Mouse (Mus musculus) embryo, embryonic 11.5 days (tissue): ENCODE data around the gene Gjc1.

Experiments used
- DNase-seq: peaks from one replicate; pipeline ENCODE4 v3.0.0-alpha.2; 2012; ENCODE audit warnings: low read depth, low spot score

Gjc1 gene

GRCm38 (mm10) chr11:102814881-102815280, 4.6 kb downstream of the Gjc1 start:
- DNase-seq: no peak

GRCm38 (mm10) chr11:102810721-102811485, 8.6 kb downstream of the Gjc1 start:
- no peak for DNase-seq

- no peak for DNase-seq
Measured at GRCm38 (mm10) chr11:102808246-102808645, 11.3 kb downstream of the Gjc1 start.

GRCm38 (mm10) chr11:102803453-102803852, 16.0 kb downstream of the Gjc1 start:
- no peak for DNase-seq

- DNase-seq: no peak
Measured at GRCm38 (mm10) chr11:102794157-102794556, 25.3 kb downstream of the Gjc1 start.

GRCm38 (mm10) chr11:102791682-102792445, 27.6 kb downstream of the Gjc1 start:
- DNase-seq: no peak

GRCm38 (mm10) chr11:102787688-102788177, 31.8 kb downstream of the Gjc1 start:
- no peak for DNase-seq

GRCm38 (mm10) chr11:102783443-102783842, 36.1 kb downstream of the Gjc1 start:
- DNase-seq: no peak

GRCm38 (mm10) chr11:102781523-102781922, 38.0 kb downstream of the Gjc1 start:
- no peak for DNase-seq

GRCm38 (mm10) chr11:102780986-102781351, 38.5 kb downstream of the Gjc1 start:
- DNase-seq: no peak

- no peak for DNase-seq
Measured at GRCm38 (mm10) chr11:102780271-102780985, 39.1 kb downstream of the Gjc1 start.

- no peak for DNase-seq
Measured at GRCm38 (mm10) chr11:102779824-102780223, 39.7 kb downstream of the Gjc1 start.

GRCm38 (mm10) chr11:102779081-102779638, 40.3 kb downstream of the Gjc1 start:
- DNase-seq: no peak

- DNase-seq: no peak
Measured at GRCm38 (mm10) chr11:102778597-102778996, 40.9 kb downstream of the Gjc1 start.

GRCm38 (mm10) chr11:102778165-102778564, 41.3 kb downstream of the Gjc1 start:
- no peak for DNase-seq

- peak; percentile 50 for DNase-seq
Measured at GRCm38 (mm10) chr11:102777598-102777997, 41.9 kb downstream of the Gjc1 start.

- peak; percentile 86 for DNase-seq
Measured at GRCm38 (mm10) chr11:102774621-102775141, 44.8 kb downstream of the Gjc1 start.

GRCm38 (mm10) chr11:102773713-102774611, 45.5 kb downstream of the Gjc1 start:
- peak; percentile 91 for DNase-seq

GRCm38 (mm10) chr11:102772771-102773700, 46.5 kb downstream of the Gjc1 start:
- DNase-seq: no peak
